Mouse (Mus musculus) fibroblast of lung, adult 2 months (primary cell): ENCODE measurements around the gene Cacna1a.

Experiments used
- DNase-seq: peaks from one replicate; pipeline ENCODE4 v3.0.0-alpha.2; 2011; ENCODE audit warnings: low read depth

Cacna1a gene

GRCm38 (mm10) chr8:84539376-84539775, 151.1 kb downstream of the Cacna1a start:
- no peak for DNase-seq

GRCm38 (mm10) chr8:84542481-84542880, 154.2 kb downstream of the Cacna1a start:
- DNase-seq: no peak

GRCm38 (mm10) chr8:84545522-84545921, 157.3 kb downstream of the Cacna1a start:
- no peak for DNase-seq

GRCm38 (mm10) chr8:84552457-84552856, 164.2 kb downstream of the Cacna1a start:
- no peak for DNase-seq

- DNase-seq: no peak
Measured at GRCm38 (mm10) chr8:84553106-84553505, 164.9 kb downstream of the Cacna1a start.

GRCm38 (mm10) chr8:84553617-84554016, 165.4 kb downstream of the Cacna1a start:
- DNase-seq: no peak

GRCm38 (mm10) chr8:84554301-84555027, 166.2 kb downstream of the Cacna1a start:
- DNase-seq: no peak

GRCm38 (mm10) chr8:84555269-84555668, 167.0 kb downstream of the Cacna1a start:
- DNase-seq: no peak

GRCm38 (mm10) chr8:84557936-84558335, 169.7 kb downstream of the Cacna1a start:
- no peak for DNase-seq

- DNase-seq: no peak
Measured at GRCm38 (mm10) chr8:84559121-84559604, 170.9 kb downstream of the Cacna1a start.

GRCm38 (mm10) chr8:84561698-84562097, 173.5 kb downstream of the Cacna1a start:
- DNase-seq: no peak

- no peak for DNase-seq
Measured at GRCm38 (mm10) chr8:84564042-84564441, 175.8 kb downstream of the Cacna1a start.

GRCm38 (mm10) chr8:84565577-84566360, 177.5 kb downstream of the Cacna1a start:
- DNase-seq: no peak

- no peak for DNase-seq
Measured at GRCm38 (mm10) chr8:84566816-84567413, 178.7 kb downstream of the Cacna1a start.

GRCm38 (mm10) chr8:84567541-84567940, 179.3 kb downstream of the Cacna1a start:
- DNase-seq: no peak

- no peak for DNase-seq
Measured at GRCm38 (mm10) chr8:84568737-84569136, 180.5 kb downstream of the Cacna1a start.

- DNase-seq: no peak
Measured at GRCm38 (mm10) chr8:84569921-84570673, 181.9 kb downstream of the Cacna1a start.

GRCm38 (mm10) chr8:84577432-84577831, 189.2 kb downstream of the Cacna1a start:
- no peak for DNase-seq

- DNase-seq: no peak
Measured at GRCm38 (mm10) chr8:84579595-84579994, 191.4 kb downstream of the Cacna1a start.

GRCm38 (mm10) chr8:84585311-84585710, 197.1 kb downstream of the Cacna1a start:
- DNase-seq: no peak

GRCm38 (mm10) chr8:84586221-84586620, 198.0 kb downstream of the Cacna1a start:
- DNase-seq: no peak

- no peak for DNase-seq
Measured at GRCm38 (mm10) chr8:84588498-84588897, 200.3 kb downstream of the Cacna1a start.
